ENCODE assay signal across 7 mouse cellular contexts in genomic region chr6:86471760-86472099, GRCm38 (mm10). TPM values are rescaled to one million over a fixed set of nuclear protein-coding genes. Genes with fewer than 3 reads are reported as not detected.
DNase-seq lines count a peak whose midpoint lies in the region; ATAC-seq and TF ChIP-seq lines count a peak whose summit lies in the region.

No protein-coding gene starts in this region.

- H3K9ac ChIP-seq in lung, postnatal 0 days (replicated peaks; ENCODE audit: low read depth), result peak overlapping the region; percentile 44; the same call in 1 of the 2 replicates
- H3K9ac ChIP-seq in liver, embryonic 11.5 days (ENCODE audit: low read depth, low read length), result peak overlapping the region; percentile 81
- H3K9ac ChIP-seq in stomach, embryonic 16.5 days (ENCODE audit: low read length), result peak overlapping the region; percentile 75

- H3K9me3 ChIP-seq in lung, postnatal 0 days (ENCODE audit: low read length), result no peaks in the 10 kb centered on the region
- no peaks in the 10 kb centered on the region for H3K9me3 ChIP-seq in forebrain, embryonic 10.5 days
- no peaks in the 10 kb centered on the region for H3K9me3 ChIP-seq in liver, embryonic 11.5 days (ENCODE audit: control insufficient read depth, low read length)
- no peaks in the 10 kb centered on the region for H3K9me3 ChIP-seq in stomach, embryonic 16.5 days (replicated peaks; ENCODE audit: control insufficient read depth, low read length)

- TF ChIP-seq CTCF in lung, postnatal 0 days (IDR thresholded peaks at IDR 0.05), result no peak

- TF ChIP-seq EP300 in lung, postnatal 0 days (IDR thresholded peaks at IDR 0.05), result peak; percentile 50; the same call in 1 of the 2 replicates

- no peaks in the 10 kb centered on the region for H3K27me3 ChIP-seq in lung, postnatal 0 days (replicated peaks; ENCODE audit: insufficient read depth, low read length)
- H3K27me3 ChIP-seq in forebrain, embryonic 10.5 days (ENCODE audit: poor library complexity, severe bottlenecking), result no peaks in the 10 kb centered on the region
- H3K27me3 ChIP-seq in liver, embryonic 11.5 days (replicated peaks; ENCODE audit: control insufficient read depth, insufficient read depth, low read length), result no peaks in the 10 kb centered on the region
- no peaks in the 10 kb centered on the region for H3K27me3 ChIP-seq in stomach, embryonic 16.5 days (ENCODE audit: control insufficient read depth, insufficient read depth, low read length)

- H3K36me3 ChIP-seq in lung, postnatal 0 days (ENCODE audit: insufficient read depth, low read length), result 0 out of 2 replicates have a peak, but pooled peaks cover 4% of the 10 kb centered on the region
- peaks cover 39% of the 10 kb centered on the region for H3K36me3 ChIP-seq in forebrain, embryonic 10.5 days (replicated peaks)
- H3K36me3 ChIP-seq in liver, embryonic 11.5 days (ENCODE audit: control insufficient read depth, insufficient read depth, low read length), result peaks cover 5% of the 10 kb centered on the region; the same call in 1 of the 2 replicates
- H3K36me3 ChIP-seq in stomach, embryonic 16.5 days (ENCODE audit: control insufficient read depth, insufficient read depth, low read length), result peaks cover 2% of the 10 kb centered on the region; the same call in 1 of the 2 replicates

- peak overlapping the region; percentile 63 for H3K4me2 ChIP-seq in lung, postnatal 0 days (replicated peaks; ENCODE audit: low read depth, low read length)
- H3K4me2 ChIP-seq in liver, embryonic 11.5 days, result peak overlapping the region; percentile 90
- H3K4me2 ChIP-seq in stomach, embryonic 16.5 days (ENCODE audit: low read depth, low read length), result peak overlapping the region; percentile 71

- peak; percentile 28 for ATAC-seq in lung, postnatal 0 days
- ATAC-seq in liver, embryonic 11.5 days (replicated peaks; ENCODE audit: low FRiP score), result peak; percentile 33
- peak; percentile 12 for ATAC-seq in stomach, embryonic 16.5 days (ENCODE audit: insufficient read depth, low FRiP score)

- peaks cover 11% of the 10 kb centered on the region for H3K4me1 ChIP-seq in lung, postnatal 0 days (ENCODE audit: insufficient read depth, low read depth, low read length)
- H3K4me1 ChIP-seq in forebrain, embryonic 10.5 days, result peaks cover 37% of the 10 kb centered on the region
- peaks cover 26% of the 10 kb centered on the region for H3K4me1 ChIP-seq in liver, embryonic 11.5 days (replicated peaks; ENCODE audit: control insufficient read depth, insufficient read depth, low read length)
- H3K4me1 ChIP-seq in stomach, embryonic 16.5 days (ENCODE audit: control insufficient read depth, insufficient read depth, low read length), result peaks cover 24% of the 10 kb centered on the region

- DNase-seq in lung, postnatal 0 days (ENCODE audit: low spot score), result peak; percentile 60
- DNase-seq in lung, postnatal 25 days (ENCODE audit: low spot score), result no peak
- DNase-seq in forebrain, embryonic 10.5 days (ENCODE audit: extremely low spot score, low spot score), result no peak
- DNase-seq in liver, embryonic 11.5 days (ENCODE audit: low spot score), result no peak
- DNase-seq in cerebellum, adult 8-10 months, result no peak
- DNase-seq in right cerebral cortex, adult 18-20 months, result no peak

- H3K4me3 ChIP-seq in lung, postnatal 0 days (ENCODE audit: low read depth, low read length), result peak overlapping the region; percentile 33
- peak overlapping the region; percentile 50 for H3K4me3 ChIP-seq in forebrain, embryonic 10.5 days
- peak overlapping the region; percentile 49 for H3K4me3 ChIP-seq in liver, embryonic 11.5 days (ENCODE audit: low read depth, low read length)
- H3K4me3 ChIP-seq in stomach, embryonic 16.5 days (replicated peaks; ENCODE audit: low read length), result peak overlapping the region; percentile 48

- 10% methylated on average over 9 of the region's 9 CpGs for WGBS in lung, postnatal 0 days
- WGBS in forebrain, embryonic 10.5 days, result 31% methylated on average over 9 of the region's 9 CpGs
- 20% methylated on average over 9 of the region's 9 CpGs for WGBS in liver, embryonic 11.5 days
- 18% methylated on average over 9 of the region's 9 CpGs for WGBS in stomach, embryonic 16.5 days

- peak overlapping the region; percentile 79 for H3K27ac ChIP-seq in lung, postnatal 0 days (ENCODE audit: low read length)
- peak overlapping the region; percentile 93 for H3K27ac ChIP-seq in forebrain, embryonic 10.5 days
- peak overlapping the region; percentile 76 for H3K27ac ChIP-seq in liver, embryonic 11.5 days (ENCODE audit: low read depth, low read length)
- H3K27ac ChIP-seq in stomach, embryonic 16.5 days (ENCODE audit: low read length), result peak overlapping the region; percentile 96

RNA-seq across cellular contexts. Expression of gene C87436, which starts 33.6 kb away (rescaled TPM):
- 23.3 and 23.5 TPM in 2 replicates for polyA plus RNA-seq in lung, postnatal 0 days (2015; fragmentation: Nextera tagmentation; extraction: Ambion mirVana)
- polyA plus RNA-seq in forebrain, embryonic 10.5 days (2016; fragmentation: Nextera tagmentation; extraction: Ambion mirVana), result 24.4 and 25.5 TPM in 2 replicates
- 24.8 and 25.9 TPM in 2 replicates for polyA plus RNA-seq in liver, embryonic 11.5 days (2014; fragmentation: Nextera tagmentation; extraction: Ambion mirVana)
- polyA plus RNA-seq in stomach, embryonic 16.5 days (2015; fragmentation: Nextera tagmentation; extraction: Ambion mirVana), result 23.0 and 23.4 TPM in 2 replicates

RNA-seq across cellular contexts. Expression of gene Gm44790, which starts 45.3 kb away (rescaled TPM):
- polyA plus RNA-seq in lung, postnatal 0 days (2015; fragmentation: Nextera tagmentation; extraction: Ambion mirVana), result not detected in 2 replicates
- 0.83 TPM in 1 of 2 replicates, not detected in the other for polyA plus RNA-seq in forebrain, embryonic 10.5 days (2016; fragmentation: Nextera tagmentation; extraction: Ambion mirVana)
- polyA plus RNA-seq in liver, embryonic 11.5 days (2014; fragmentation: Nextera tagmentation; extraction: Ambion mirVana), result 0.47 TPM in 1 of 2 replicates, not detected in the other
- not detected in 2 replicates for polyA plus RNA-seq in stomach, embryonic 16.5 days (2015; fragmentation: Nextera tagmentation; extraction: Ambion mirVana)

RNA-seq across cellular contexts. Expression of gene Pcbp1, which starts 54.4 kb away (rescaled TPM):
- 317 and 353 TPM in 2 replicates for polyA plus RNA-seq in lung, postnatal 0 days (2015; fragmentation: Nextera tagmentation; extraction: Ambion mirVana)
- polyA plus RNA-seq in forebrain, embryonic 10.5 days (2016; fragmentation: Nextera tagmentation; extraction: Ambion mirVana), result 305 and 358 TPM in 2 replicates
- polyA plus RNA-seq in liver, embryonic 11.5 days (2014; fragmentation: Nextera tagmentation; extraction: Ambion mirVana), result 543 and 554 TPM in 2 replicates
- 177 and 197 TPM in 2 replicates for polyA plus RNA-seq in stomach, embryonic 16.5 days (2015; fragmentation: Nextera tagmentation; extraction: Ambion mirVana)
